ENCODE assay signal across 9 mouse cellular contexts in the genomic region with DNA sequence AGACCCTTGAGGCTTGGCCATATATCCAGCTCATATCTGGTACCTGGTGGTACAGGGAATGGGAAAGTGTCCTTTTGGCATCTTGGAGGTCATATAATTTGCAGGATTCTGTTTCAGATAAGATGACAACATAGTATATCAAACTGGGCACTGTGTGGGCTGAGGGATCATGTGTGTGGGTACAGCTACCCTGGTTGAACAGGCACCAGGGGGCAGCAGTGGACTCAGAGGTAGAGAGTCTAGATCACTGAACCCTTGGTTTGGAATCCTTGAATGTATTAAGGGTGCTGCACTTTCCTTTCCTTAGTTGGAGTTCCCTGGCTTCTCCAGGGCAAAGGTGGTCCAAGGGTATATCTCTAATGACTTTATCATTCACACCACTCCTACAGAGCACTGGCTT. TPM values are rescaled to one million over a fixed set of nuclear protein-coding genes. Genes with fewer than 3 reads are reported as not detected.
A peak's percentile ranks its signal among the peaks of the same experiment; 100 is the strongest.
DNase-seq lines count a peak whose midpoint lies in the region; ATAC-seq lines count a peak whose summit lies in the region.
"Had no signal": no experiment of that assay in that cellular context is flagged by ENCODE, and none has a peak within 500 bp of the region (broad histone marks: within the 10 kb centered on the region; RNA-seq: fewer than 3 reads in every experiment).

No protein-coding gene starts in this region.

- H3K9ac ChIP-seq in heart, embryonic 11.5 days (ENCODE audit: low read depth, low read length), result no peak overlapping the region
- H3K9ac ChIP-seq: limb, embryonic 12.5 days had no signal

- H3K9me3 ChIP-seq in heart, embryonic 11.5 days (replicated peaks; ENCODE audit: control insufficient read depth, low read length), result no peaks in the 10 kb centered on the region
- H3K9me3 ChIP-seq: limb, embryonic 12.5 days had no signal

- no peaks in the 10 kb centered on the region for H3K27me3 ChIP-seq in heart, embryonic 11.5 days (ENCODE audit: control insufficient read depth, insufficient read depth, low read length)
- H3K27me3 ChIP-seq: limb, embryonic 12.5 days had no signal

- intact Hi-C loops in heart, postnatal 14 days (cut with DNase I), result loop anchor here (2.0 kb wide), 1 partner anchor 56 kb away; no protein-coding TSS in a partner anchor

- peaks cover 3% of the 10 kb centered on the region; the same call in 1 of the 2 replicates for H3K36me3 ChIP-seq in heart, embryonic 11.5 days (ENCODE audit: control insufficient read depth, insufficient read depth, low read length)

- 0 out of 2 replicates have a peak, but pooled peaks have one; percentile 20 for ATAC-seq in heart, embryonic 11.5 days (replicated peaks; ENCODE audit: insufficient number of reproducible peaks, low FRiP score, low TSS enrichment)

- H3K4me3 ChIP-seq in heart, embryonic 11.5 days (ENCODE audit: low read depth, low read length), result no peak overlapping the region

- H3K4me2 ChIP-seq in heart, embryonic 11.5 days, result no peak overlapping the region

- DNase-seq in heart, adult 9 months (ENCODE audit: low spot score in 2 of 2), result no peak
- DNase-seq in B cell, adult 2 months, result peak; percentile 56 to 61
- peak; percentile 46 for DNase-seq in ZHBTc4 (ENCODE audit: low read depth, low spot score)
- peak; percentile 38 to 51 for DNase-seq in heart, postnatal 14 days
- DNase-seq in lung, adult 18-20 months, result peak; percentile 36 to 39
- peak; percentile 70 for DNase-seq in thymus, postnatal 14 days
- no peak for DNase-seq in gastrocnemius, postnatal 25 days

- peaks cover 6% of the 10 kb centered on the region for H3K4me1 ChIP-seq in heart, embryonic 11.5 days (ENCODE audit: control insufficient read depth, insufficient read depth, low read length)

- H3K27ac ChIP-seq in heart, embryonic 11.5 days (ENCODE audit: low read depth, low read length), result no peak overlapping the region
- H3K27ac ChIP-seq: limb, embryonic 12.5 days had no signal

RNA-seq across cellular contexts. Expression of a gene that starts 1.3 kb away (rescaled TPM):
- 5.6 and 6.3 TPM in 2 replicates for polyA plus RNA-seq in heart, embryonic 11.5 days (2014; fragmentation: Nextera tagmentation; extraction: Ambion mirVana)
- 10 to 100 TPM; 12.5 to 12.8 TPM for total RNA-seq in heart, postnatal 14 days (2021)
- 1 to 10 TPM; 4.7 to 5.0 TPM for total RNA-seq in gastrocnemius, postnatal 25 days (2021)

RNA-seq across cellular contexts. Expression of a gene that starts 4.6 kb away (rescaled TPM):
- 0.70 and 1.2 TPM in 2 replicates for polyA plus RNA-seq in heart, embryonic 11.5 days (2014; fragmentation: Nextera tagmentation; extraction: Ambion mirVana)
- not detected for total RNA-seq in heart, postnatal 14 days (2021)
- not detected for total RNA-seq in gastrocnemius, postnatal 25 days (2021)

RNA-seq across cellular contexts. Expression of a gene that starts 10.7 kb away (rescaled TPM):
- polyA plus RNA-seq in heart, embryonic 11.5 days (2014; fragmentation: Nextera tagmentation; extraction: Ambion mirVana), result 14.4 and 15.2 TPM in 2 replicates
- total RNA-seq in heart, postnatal 14 days (2021), result 10 to 100 TPM; 16.7 to 16.9 TPM
- total RNA-seq in gastrocnemius, postnatal 25 days (2021), result 1 to 10 TPM; 7.8 to 9.4 TPM

RNA-seq across cellular contexts. Expression of a gene that starts 21.4 kb away (rescaled TPM):
- polyA plus RNA-seq in heart, embryonic 11.5 days (2014; fragmentation: Nextera tagmentation; extraction: Ambion mirVana), result 28.0 and 31.7 TPM in 2 replicates
- total RNA-seq in heart, postnatal 14 days (2021), result 10 to 100 TPM; 16.6 to 16.9 TPM
- total RNA-seq in gastrocnemius, postnatal 25 days (2021), result 10 to 100 TPM; 35.9 to 38.6 TPM

RNA-seq across cellular contexts. Expression of a gene that starts 41.2 kb away (rescaled TPM):
- 20.0 and 22.2 TPM in 2 replicates for polyA plus RNA-seq in heart, embryonic 11.5 days (2014; fragmentation: Nextera tagmentation; extraction: Ambion mirVana)
- total RNA-seq in heart, postnatal 14 days (2021), result 10 to 100 TPM; 10.0 to 10.2 TPM
- total RNA-seq in gastrocnemius, postnatal 25 days (2021), result 1 to 10 TPM; 5.2 to 5.4 TPM

Comparison
In these comparisons a context has a peak if more than half of its experiments do, and no peak if none do; other contexts are left out.
1. DNase-seq: peak in B cell, adult 2 months (2 of 2), ZHBTc4 (single experiment), heart, postnatal 14 days (2 of 2), lung, adult 18-20 months (2 of 2) and thymus, postnatal 14 days (single experiment); none in heart, adult 9 months (0 of 2) and gastrocnemius, postnatal 25 days (single experiment).